Mouse (Mus musculus): ENCODE measurements around the gene Gm17304. TPM values are rescaled to one million over a fixed set of nuclear protein-coding genes. Genes with fewer than 3 reads are reported as not detected.

Gene Gm17304
- polyA plus RNA-seq, 1 experiment, result not detected

GRCm38 (mm10) chr5:106649441-106649840 is 40.5 kb downstream of the Gm17304 start:
- no peaks in the 10 kb centered on the region for H3K27me3 ChIP-seq (replicated peaks)
- H3K36me3 ChIP-seq (replicated peaks; ENCODE audit: low read length), result peaks cover 53% of the 10 kb centered on the region
- no peak for TF ChIP-seq FLI1 (IDR thresholded peaks at IDR 0.05; ENCODE audit: low read length)
- no peak for TF ChIP-seq GATA1 (IDR thresholded peaks at IDR 0.05; ENCODE audit: borderline replicate concordance, low read length)

DNA sequence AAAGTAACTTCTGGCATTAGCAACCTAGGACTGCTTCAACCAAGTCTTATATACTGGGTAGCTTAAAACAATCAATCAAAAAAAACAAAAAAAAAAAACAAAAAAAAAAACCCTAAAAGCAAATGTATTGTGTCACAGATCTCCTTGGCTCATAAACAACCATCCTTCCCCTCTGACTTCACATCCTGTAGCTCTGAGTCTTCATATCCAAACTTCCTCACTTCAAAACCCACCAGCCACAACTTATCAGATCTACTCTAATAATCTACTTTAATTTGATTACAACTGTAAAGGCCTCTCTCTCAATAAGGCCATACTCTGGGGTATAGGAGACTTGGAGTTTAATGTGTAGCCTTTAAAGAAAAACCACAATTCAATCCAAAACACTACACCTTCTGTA is 41.1 kb downstream of the Gm17304 start:
- H3K4me1 ChIP-seq, result peaks cover 30% of the 10 kb centered on the region
- H3K4me3 ChIP-seq (replicated peaks), result no peak overlapping the region
- TF ChIP-seq FLI1 (IDR thresholded peaks at IDR 0.05; ENCODE audit: low read length) (no peak), GATA1 (IDR thresholded peaks at IDR 0.05; ENCODE audit: borderline replicate concordance, low read length) (no peak)
- H3K9me3 ChIP-seq, result no peaks in the 10 kb centered on the region
- no peaks in the 10 kb centered on the region for H3K27me3 ChIP-seq (replicated peaks)
- peaks cover 53% of the 10 kb centered on the region for H3K36me3 ChIP-seq (replicated peaks; ENCODE audit: low read length)

More at GRCm38 (mm10) chr5:106649441-106649840, 40.5 kb downstream of the Gm17304 start:
- H3K4me3 ChIP-seq (replicated peaks), result no peak overlapping the region
- H3K9me3 ChIP-seq, result no peaks in the 10 kb centered on the region
- H3K4me1 ChIP-seq, result peaks cover 30% of the 10 kb centered on the region

DNA sequence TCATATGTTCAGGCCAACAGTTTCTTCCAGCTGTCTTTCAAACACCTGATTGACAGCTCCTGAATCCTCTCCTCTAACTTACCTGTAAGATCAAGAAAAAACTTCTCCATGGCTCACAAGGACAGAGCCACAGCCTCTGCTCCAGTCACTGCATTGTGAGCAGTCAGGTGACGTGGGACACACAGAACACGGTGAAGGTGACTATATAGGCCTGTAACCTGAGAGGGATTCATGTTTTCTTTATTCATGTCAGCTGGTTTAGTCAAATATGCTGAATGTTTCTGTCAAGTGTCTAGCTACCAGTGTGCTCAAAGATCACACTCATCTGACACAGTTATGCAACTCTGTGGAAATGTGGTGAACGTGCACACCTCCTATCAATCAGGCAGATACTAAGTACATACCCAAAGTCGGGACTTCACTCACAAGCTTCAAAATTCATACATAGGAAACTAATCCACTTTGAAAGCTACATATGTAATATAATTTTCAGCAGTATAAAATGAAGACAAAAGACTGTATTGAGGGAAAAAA is 43.4 kb downstream of the Gm17304 start:
- Histone ChIP-seq H3K36me3 (replicated peaks; ENCODE audit: low read length) (peaks cover 57% of the 10 kb centered on the region), H3K9me3 (no peaks in the 10 kb centered on the region), H3K4me1 (peaks cover 36% of the 10 kb centered on the region), H3K27me3 (replicated peaks) (no peaks in the 10 kb centered on the region), H3K4me3 (replicated peaks) (no peak overlapping the region)
- no peak for TF ChIP-seq FLI1 (IDR thresholded peaks at IDR 0.05; ENCODE audit: low read length)
- no peak for TF ChIP-seq GATA1 (IDR thresholded peaks at IDR 0.05; ENCODE audit: borderline replicate concordance, low read length)

DNA sequence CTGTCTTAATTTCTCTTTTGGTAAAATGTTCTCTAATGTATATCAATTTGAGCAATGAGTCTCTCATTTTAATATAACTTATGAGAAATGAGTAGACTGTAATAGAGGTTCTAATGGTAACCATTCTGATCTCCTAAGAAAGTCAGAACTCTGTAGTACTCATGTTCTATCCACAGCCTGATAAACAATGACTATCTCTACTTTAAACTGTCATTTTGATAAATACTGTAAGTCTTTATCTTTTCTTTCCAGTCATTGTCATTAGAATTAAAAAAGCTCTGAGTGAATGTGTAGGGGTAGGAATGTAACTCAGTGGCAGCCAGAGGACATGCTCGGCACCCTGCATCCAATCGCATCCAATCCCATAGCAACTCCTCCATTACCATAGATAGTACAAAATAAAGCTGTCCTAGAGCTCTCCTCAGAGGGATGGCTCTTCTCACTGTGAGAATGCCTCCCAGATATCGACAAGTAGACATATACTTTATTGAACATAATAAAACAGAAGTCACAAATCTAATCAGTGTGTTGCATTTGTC is 44.0 kb downstream of the Gm17304 start:
- peaks cover 40% of the 10 kb centered on the region for H3K4me1 ChIP-seq
- no peak for TF ChIP-seq GATA1 (IDR thresholded peaks at IDR 0.05; ENCODE audit: borderline replicate concordance, low read length)
- TF ChIP-seq FLI1 (IDR thresholded peaks at IDR 0.05; ENCODE audit: low read length), result no peak
- no peaks in the 10 kb centered on the region for H3K27me3 ChIP-seq (replicated peaks)
- peaks cover 61% of the 10 kb centered on the region for H3K36me3 ChIP-seq (replicated peaks; ENCODE audit: low read length)
- no peaks in the 10 kb centered on the region for H3K9me3 ChIP-seq
- H3K4me3 ChIP-seq (replicated peaks), result no peak overlapping the region

Other genes starting within 250 kb of the Gm17304 start
- gene Barhl2, start 150.9 kb upstream of the Gm17304 start, polyA plus RNA-seq (2012; ENCODE audit: insufficient read depth, low replicate concordance), result 0.03 TPM in 1 of 2 replicates, not detected in the other
- gene Zfp644, start 88.2 kb downstream of the Gm17304 start, polyA plus RNA-seq (2012; ENCODE audit: insufficient read depth, low replicate concordance), result 14.7 and 17.4 TPM in 2 replicates

All from megakaryocyte, embryonic 14.5 days (primary cell).